Mouse (Mus musculus) forebrain, embryonic 15.5 days (tissue): ENCODE measurements around the gene Col11a2. TPM values are rescaled to one million over a fixed set of nuclear protein-coding genes. Genes with fewer than 3 reads are reported as not detected.
A peak's percentile ranks its signal among the peaks of the same experiment; 100 is the strongest.

Source experiments
- ATAC-seq: fragments of 200-750 bp; cut with Nextera tagmentation; replicated peaks from 2 replicates; pipeline ENCODE4 v1.8.0; 2017; ENCODE audit warnings: mild to moderate bottlenecking, moderate TSS enrichment, moderate library complexity
- H3K27ac ChIP-seq: fragments of 300-500 bp; sonication (generic); replicated peaks from 2 replicates; pipeline ENCODE4 v1.5.1; 2015; ENCODE audit warnings: mild to moderate bottlenecking, inconsistent platforms
- H3K27me3 ChIP-seq: fragments of 300-500 bp; sonication (generic); 2 replicates; pipeline ENCODE4 v1.6.1; 2015; ENCODE audit warnings: inconsistent platforms
- H3K36me3 ChIP-seq: fragments of 300-500 bp; sonication (generic); 2 replicates; pipeline ENCODE4 v1.6.1; 2015; ENCODE audit warnings: mild to moderate bottlenecking, inconsistent platforms
- H3K4me1 ChIP-seq: fragments of 300-500 bp; sonication (generic); 2 replicates; pipeline ENCODE4 v1.6.1; 2015; ENCODE audit warnings: inconsistent platforms
- H3K4me2 ChIP-seq: fragments of 300-500 bp; sonication (generic); replicated peaks from 2 replicates; pipeline ENCODE4 v1.6.1; 2015; ENCODE audit warnings: mild to moderate bottlenecking, inconsistent platforms
- H3K4me3 ChIP-seq: fragments of 300-500 bp; sonication (generic); 2 replicates; pipeline ENCODE4 v1.5.1; 2015; ENCODE audit warnings: mild to moderate bottlenecking, inconsistent platforms
- H3K9ac ChIP-seq: fragments of 300-500 bp; sonication (generic); replicated peaks from 2 replicates; pipeline ENCODE4 v1.6.1; 2015; ENCODE audit warnings: mild to moderate bottlenecking, inconsistent platforms
- H3K9me3 ChIP-seq: fragments of 300-500 bp; sonication (generic); 2 replicates; pipeline ENCODE4 v1.6.1; 2016; ENCODE audit warnings: inconsistent platforms
- WGBS: fragments of 180-500 bp; shearing (Covaris S2); methylation state at CpG from one replicate; pipeline ENCODE4 v1.1.7; 2015; ENCODE audit warnings: mixed read lengths; 5-methylcytosine and 5-hydroxymethylcytosine counted together
- polyA plus RNA-seq: library from polyadenylated mRNA; unstranded; fragments of >200 nt; fragmentation: Nextera tagmentation; extraction: Ambion mirVana; gene quantifications from 2 replicates; pipeline ENCODE4 v1.2.1, GENCODE M21; 2015

Gene Col11a2
- polyA plus RNA-seq, 1 experiment from 2014 or later, result 2.1 TPM

- H3K36me3 ChIP-seq, result peaks cover 36% of the 10 kb centered on the region
- no peaks in the 10 kb centered on the region for H3K9me3 ChIP-seq
- no peaks in the 10 kb centered on the region for H3K27me3 ChIP-seq
- ATAC-seq, result no peak
- H3K4me1 ChIP-seq, result peaks cover 43% of the 10 kb centered on the region
- no peak overlapping the region for H3K9ac ChIP-seq
- no peak overlapping the region for H3K4me2 ChIP-seq
- WGBS, result 80% methylated on average over 10 of the region's 10 CpGs
- H3K4me3 ChIP-seq, result no peak overlapping the region
- no peak overlapping the region for H3K27ac ChIP-seq
Observed at GRCm38 (mm10) chr17:34036647-34037046, 2.6 kb upstream of the Col11a2 start.

DNA sequence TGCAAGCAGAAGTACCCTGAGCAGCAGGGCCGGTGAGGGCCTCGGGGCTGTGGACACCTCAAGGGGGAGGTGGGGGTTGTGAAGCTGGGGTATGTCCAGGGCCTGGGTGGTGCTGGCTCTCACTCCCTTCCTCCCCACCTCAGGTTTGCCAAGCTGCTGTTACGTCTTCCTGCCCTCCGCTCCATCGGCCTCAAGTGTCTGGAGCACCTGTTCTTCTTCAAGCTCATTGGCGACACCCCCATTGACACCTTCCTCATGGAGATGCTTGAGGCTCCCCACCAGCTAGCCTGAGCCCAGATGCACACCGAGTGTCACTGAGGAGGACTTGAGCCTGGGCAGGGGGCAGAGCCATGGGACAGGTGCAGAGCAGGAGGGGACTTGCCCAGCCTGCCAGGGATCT lies 2.0 kb upstream of the Col11a2 start:
- ATAC-seq, result no peak
- H3K27ac ChIP-seq, result no peak overlapping the region
- H3K4me3 ChIP-seq, result no peak overlapping the region
- no peaks in the 10 kb centered on the region for H3K27me3 ChIP-seq
- peaks cover 36% of the 10 kb centered on the region for H3K36me3 ChIP-seq
- H3K4me2 ChIP-seq, result no peak overlapping the region
- no peaks in the 10 kb centered on the region for H3K9me3 ChIP-seq
- H3K4me1 ChIP-seq, result peaks cover 43% of the 10 kb centered on the region
- no peak overlapping the region for H3K9ac ChIP-seq
- 92% methylated on average over 7 of the region's 7 CpGs for WGBS

- Histone ChIP-seq H3K9ac (peak overlapping the region; percentile 33), H3K9me3 (no peaks in the 10 kb centered on the region), H3K27ac (0 out of 2 replicates have a peak overlapping the region, but pooled peaks have one; percentile 11), H3K4me1 (peaks cover 31% of the 10 kb centered on the region), H3K27me3 (no peaks in the 10 kb centered on the region), H3K36me3 (peaks cover 36% of the 10 kb centered on the region), H3K4me2 (peak overlapping the region; percentile 66), H3K4me3 (peak overlapping the region; percentile 30)
- 8% methylated on average over 19 of the region's 21 CpGs for WGBS
- peak; percentile 41 for ATAC-seq
Observed at GRCm38 (mm10) chr17:34038440-34038839, 797 bp upstream of the Col11a2 start.

DNA sequence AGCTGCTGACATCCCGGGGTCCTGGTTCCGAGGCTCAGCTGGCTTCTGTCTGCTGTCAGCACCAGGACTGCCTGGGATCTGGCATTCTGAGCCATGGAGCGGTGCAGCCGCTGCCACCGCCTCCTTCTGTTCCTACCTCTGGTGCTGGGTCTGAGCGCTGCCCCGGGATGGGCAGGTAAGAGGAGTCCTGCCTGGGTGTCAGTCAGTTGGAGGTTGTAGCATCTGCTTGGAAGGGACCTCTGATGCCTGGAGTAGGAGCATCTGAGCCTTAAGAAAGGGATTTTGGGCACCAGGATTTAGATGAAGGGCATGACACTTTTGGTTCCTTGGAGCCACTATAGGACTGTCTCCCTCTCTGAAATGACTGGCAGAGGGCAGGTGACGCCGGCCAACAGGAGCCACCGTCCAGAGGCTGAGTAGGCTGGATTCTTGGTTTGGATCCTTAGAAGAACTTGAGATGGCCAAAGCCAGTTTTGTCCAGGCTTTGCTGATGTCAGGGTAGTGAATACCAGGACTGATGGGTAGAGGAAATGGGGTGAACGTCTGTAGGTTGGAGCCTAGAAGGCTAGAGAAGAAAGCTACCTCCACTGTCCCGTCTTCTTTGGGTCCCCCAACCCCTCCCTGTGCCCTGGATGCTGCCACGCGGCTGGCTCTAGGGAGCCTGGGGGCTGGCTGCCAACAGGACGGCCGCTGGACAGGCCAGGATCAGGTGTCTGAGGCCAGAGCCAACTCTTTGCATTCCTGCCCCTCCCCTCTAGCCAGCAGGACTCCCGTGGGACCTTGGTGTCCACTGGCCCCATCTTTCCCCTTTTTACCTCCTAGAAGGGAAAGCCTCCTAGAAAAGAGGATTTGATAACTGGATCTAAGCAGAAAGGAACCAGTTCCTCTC lies 569 bp downstream of the Col11a2 start:
- ATAC-seq, result peak; percentile 15

GRCm38 (mm10) chr17:34045941-34046340 lies 6.7 kb downstream of the Col11a2 start:
- 79% methylated on average over 14 of the region's 14 CpGs for WGBS

More for the DNA sequence above, 569 bp downstream of the Col11a2 start:
- no peaks in the 10 kb centered on the region for H3K9me3 ChIP-seq
- WGBS, result 21% methylated on average over 17 of the region's 17 CpGs
- peak overlapping the region; percentile 30 for H3K4me3 ChIP-seq
- peaks cover 26% of the 10 kb centered on the region for H3K4me1 ChIP-seq
- H3K9ac ChIP-seq, result peak overlapping the region; percentile 33
- H3K4me2 ChIP-seq, result peak overlapping the region; percentile 66
- H3K27me3 ChIP-seq, result no peaks in the 10 kb centered on the region
- no peak overlapping the region for H3K27ac ChIP-seq
- H3K36me3 ChIP-seq, result peaks cover 30% of the 10 kb centered on the region

GRCm38 (mm10) chr17:34047404-34048050 lies 8.3 kb downstream of the Col11a2 start:
- Histone ChIP-seq H3K4me2 (no peak overlapping the region), H3K36me3 (no peaks in the 10 kb centered on the region), H3K27me3 (no peaks in the 10 kb centered on the region), H3K9ac (no peak overlapping the region), H3K27ac (no peak overlapping the region), H3K4me1 (no peaks in the 10 kb centered on the region), H3K9me3 (no peaks in the 10 kb centered on the region), H3K4me3 (no peak overlapping the region)
- ATAC-seq, result no peak
- 97% methylated on average over 5 of the region's 5 CpGs for WGBS

More at GRCm38 (mm10) chr17:34045941-34046340, 6.7 kb downstream of the Col11a2 start:
- Histone ChIP-seq H3K4me1 (no peaks in the 10 kb centered on the region), H3K36me3 (no peaks in the 10 kb centered on the region), H3K4me2 (no peak overlapping the region), H3K9me3 (no peaks in the 10 kb centered on the region), H3K27me3 (no peaks in the 10 kb centered on the region), H3K9ac (no peak overlapping the region), H3K4me3 (no peak overlapping the region), H3K27ac (no peak overlapping the region)
- no peak for ATAC-seq

DNA sequence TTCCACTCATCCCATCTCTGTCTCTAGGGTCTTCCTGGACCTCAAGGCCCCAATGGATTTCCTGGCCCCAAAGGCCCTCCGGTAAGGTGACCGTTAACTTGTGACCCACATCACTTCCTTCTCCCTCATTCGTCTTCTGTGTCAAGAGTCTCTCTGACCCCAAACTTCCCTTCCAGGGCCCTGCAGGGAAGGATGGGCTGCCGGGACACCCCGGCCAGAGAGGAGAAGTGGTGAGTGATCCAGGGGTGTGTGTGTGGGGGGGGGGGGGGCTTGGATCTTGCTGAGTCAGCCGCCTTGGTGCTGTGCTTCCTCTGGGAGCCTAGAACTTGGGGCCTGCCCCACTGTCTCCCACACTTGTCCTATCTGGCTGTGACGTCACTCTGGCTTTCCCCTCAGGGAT lies 18.0 kb downstream of the Col11a2 start:
- no peaks in the 10 kb centered on the region for H3K9me3 ChIP-seq
- 84% methylated on average over 7 of the region's 7 CpGs for WGBS

GRCm38 (mm10) chr17:34068864-34069263 lies 29.6 kb downstream of the Col11a2 start:
- Histone ChIP-seq H3K4me3 (no peak overlapping the region), H3K27me3 (no peaks in the 10 kb centered on the region), H3K9ac (no peak overlapping the region), H3K27ac (no peak overlapping the region), H3K9me3 (no peaks in the 10 kb centered on the region), H3K4me1 (no peaks in the 10 kb centered on the region), H3K4me2 (no peak overlapping the region), H3K36me3 (no peaks in the 10 kb centered on the region)
- WGBS, result 45% methylated on average over 3 of the region's 3 CpGs
- no peak for ATAC-seq

More for the DNA sequence above, 18.0 kb downstream of the Col11a2 start:
- no peaks in the 10 kb centered on the region for H3K27me3 ChIP-seq
- H3K36me3 ChIP-seq, result no peaks in the 10 kb centered on the region
- no peak overlapping the region for H3K4me3 ChIP-seq
- no peak for ATAC-seq
- no peak overlapping the region for H3K27ac ChIP-seq
- no peak overlapping the region for H3K4me2 ChIP-seq
- H3K4me1 ChIP-seq, result no peaks in the 10 kb centered on the region
- no peak overlapping the region for H3K9ac ChIP-seq

- ATAC-seq, result no peak
- H3K9ac ChIP-seq, result no peak overlapping the region
Observed at GRCm38 (mm10) chr17:34072091-34072490, 32.9 kb downstream of the Col11a2 start.

GRCm38 (mm10) chr17:34075271-34075670 lies 36.0 kb downstream of the Col11a2 start:
- no peak overlapping the region for H3K9ac ChIP-seq
- 45% methylated on average over 7 of the region's 7 CpGs for WGBS
- H3K4me1 ChIP-seq, result peaks cover 14% of the 10 kb centered on the region
- peaks cover 14% of the 10 kb centered on the region for H3K27me3 ChIP-seq
- ATAC-seq, result no peak
- H3K27ac ChIP-seq, result no peak overlapping the region
- H3K36me3 ChIP-seq, result no peaks in the 10 kb centered on the region
- no peaks in the 10 kb centered on the region for H3K9me3 ChIP-seq
- H3K4me3 ChIP-seq, result no peak overlapping the region
- H3K4me2 ChIP-seq, result no peak overlapping the region

More at GRCm38 (mm10) chr17:34072091-34072490, 32.9 kb downstream of the Col11a2 start:
- Histone ChIP-seq H3K27me3 (peaks cover 10% of the 10 kb centered on the region), H3K4me2 (no peak overlapping the region), H3K27ac (no peak overlapping the region), H3K9me3 (no peaks in the 10 kb centered on the region), H3K4me3 (no peak overlapping the region), H3K4me1 (peaks cover 8% of the 10 kb centered on the region), H3K36me3 (no peaks in the 10 kb centered on the region)
- 84% methylated on average over 5 of the region's 5 CpGs for WGBS

DNA sequence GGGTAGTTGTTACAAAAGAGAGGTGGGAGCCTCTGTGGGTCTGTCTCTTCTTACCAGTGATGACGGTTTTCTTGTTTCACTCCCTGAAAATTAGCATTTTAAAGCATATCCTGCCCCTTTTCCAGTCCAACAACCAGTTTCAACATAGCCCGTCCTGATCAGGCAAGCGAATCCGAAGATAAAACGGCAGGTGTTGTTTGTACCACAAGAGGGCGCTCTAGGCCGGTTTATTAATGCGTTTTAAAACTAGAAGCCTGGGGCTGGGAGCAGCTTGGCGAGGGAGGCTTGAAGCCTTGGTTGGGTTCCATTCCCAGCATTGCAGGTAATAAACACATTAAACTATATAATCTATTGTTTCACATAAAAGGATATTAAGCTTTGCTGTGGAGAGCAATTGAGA lies 38.3 kb downstream of the Col11a2 start:
- Histone ChIP-seq H3K9ac (no peak overlapping the region), H3K4me1 (peaks cover 14% of the 10 kb centered on the region), H3K4me2 (no peak overlapping the region), H3K27me3 (peaks cover 14% of the 10 kb centered on the region), H3K4me3 (no peak overlapping the region), H3K9me3 (no peaks in the 10 kb centered on the region), H3K36me3 (no peaks in the 10 kb centered on the region), H3K27ac (no peak overlapping the region)
- no peak for ATAC-seq
- 2% methylated on average over 9 of the region's 9 CpGs for WGBS

GRCm38 (mm10) chr17:34078148-34078547 lies 38.9 kb downstream of the Col11a2 start:
- no peak overlapping the region for H3K4me3 ChIP-seq
- no peak overlapping the region for H3K27ac ChIP-seq
- peaks cover 14% of the 10 kb centered on the region for H3K27me3 ChIP-seq
- no peaks in the 10 kb centered on the region for H3K9me3 ChIP-seq
- no peak for ATAC-seq
- peaks cover 16% of the 10 kb centered on the region for H3K4me1 ChIP-seq
- no peak overlapping the region for H3K4me2 ChIP-seq
- H3K36me3 ChIP-seq, result no peaks in the 10 kb centered on the region
- WGBS, result 58% methylated on average over 4 of the region's 4 CpGs
- no peak overlapping the region for H3K9ac ChIP-seq
